Mouse (Mus musculus) MEL (cell line): ENCODE data around the gene Ino80b. TPM values are rescaled to one million over a fixed set of nuclear protein-coding genes. Genes with fewer than 3 reads are reported as not detected.
A peak's percentile ranks its signal among the peaks of the same experiment; 100 is the strongest.

Experiments used
- DNase-seq: peaks from one replicate; pipeline ENCODE4 v3.0.0; 2011; ENCODE audit warnings: low read depth, low spot score
- H3K27ac ChIP-seq: 2 replicates; pipeline ENCODE4 v1.5.1; 2012; ENCODE audit warnings: low read depth, mild to moderate bottlenecking, control low read depth, low read length, moderate library complexity; ENCODE audit not compliant: control insufficient read depth
- H3K27me3 ChIP-seq, 2 experiments: fragments of 150-350 bp in 1 of 2; sonication (generic) in 1 of 2; 2 replicates each; pipeline ENCODE4 v1.6.1; 2012; ENCODE audit warnings: low read length in 2 of 2, mild to moderate bottlenecking in 2 of 2, improper control_type of control experiment in 1 of 2, moderate library complexity in 1 of 2; ENCODE audit not compliant: insufficient read depth in 2 of 2, control insufficient read depth in 1 of 2
- H3K36me3 ChIP-seq, 2 experiments: 2 replicates each; pipeline ENCODE4 v1.6.1; 2012 to 2014; ENCODE audit warnings: low read length in 2 of 2, improper control_type of control experiment in 1 of 2, inconsistent platforms in 1 of 2, mild to moderate bottlenecking in 1 of 2; ENCODE audit not compliant: insufficient read depth in 2 of 2, control insufficient read depth in 1 of 2
- H3K4me1 ChIP-seq, 2 experiments: fragments of 150-350 bp in 1 of 2; sonication (generic) in 1 of 2; 2 replicates each; pipeline ENCODE4 v1.6.1; 2012; ENCODE audit warnings: low read length in 2 of 2, improper control_type of control experiment in 1 of 2, mild to moderate bottlenecking in 1 of 2; ENCODE audit not compliant: insufficient read depth in 2 of 2, control insufficient read depth in 1 of 2
- H3K4me3 ChIP-seq, 2 experiments: fragments of 150-350 bp in 1 of 2; sonication (generic) in 1 of 2; 2 replicates each; pipeline ENCODE4 v1.5.1; 2012; ENCODE audit warnings: low read depth in 2 of 2, low read length in 2 of 2, mild to moderate bottlenecking in 2 of 2, moderate library complexity in 2 of 2, control low read depth in 1 of 2, improper control_type of control experiment in 1 of 2; ENCODE audit not compliant: control insufficient read depth in 1 of 2, insufficient read depth in 1 of 2
- H3K79me2 ChIP-seq: 2 replicates; pipeline ENCODE4 v1.6.1; 2012; ENCODE audit warnings: mild to moderate bottlenecking, low read length, moderate library complexity; ENCODE audit not compliant: control insufficient read depth, poor library complexity, insufficient read depth
- H3K9ac ChIP-seq: 2 replicates; pipeline ENCODE4 v1.6.1; 2012; ENCODE audit warnings: low read depth, mild to moderate bottlenecking, control low read depth, low read length, moderate library complexity; ENCODE audit not compliant: control insufficient read depth, poor library complexity, severe bottlenecking
- H3K9me3 ChIP-seq: fragments of 150-350 bp; sonication (generic); replicated peaks from 2 replicates; pipeline ENCODE4 v1.6.1; 2012; ENCODE audit warnings: mild to moderate bottlenecking, low read length, improper control_type of control experiment, moderate library complexity; ENCODE audit not compliant: insufficient read depth
- EP300 ChIP-seq, 2 experiments: IDR thresholded peaks; 2 replicates each; pipeline ENCODE4 v1.6.1; 2011; ENCODE audit warnings: improper control_type of control experiment in 2 of 2, low read length in 2 of 2, low read depth in 1 of 2, mild to moderate bottlenecking in 1 of 2
- JUND ChIP-seq: IDR thresholded peaks from 2 replicates; pipeline ENCODE4 v1.6.1; 2011; ENCODE audit warnings: low read depth, mild to moderate bottlenecking, improper control_type of control experiment, low read length
- MAZ ChIP-seq: IDR thresholded peaks from 2 replicates; pipeline ENCODE4 v1.6.1; 2012; ENCODE audit warnings: low read depth, mild to moderate bottlenecking, inconsistent platforms, low read length, improper control_type of control experiment
- MYC ChIP-seq: IDR thresholded peaks from 2 replicates; pipeline ENCODE4 v1.6.1; 2011; ENCODE audit warnings: low read depth, mild to moderate bottlenecking, low read length, improper control_type of control experiment, moderate library complexity
- NRF1 ChIP-seq: IDR thresholded peaks from 2 replicates; pipeline ENCODE4 v1.6.1; 2014; ENCODE audit warnings: low read depth, mild to moderate bottlenecking, inconsistent platforms, low read length, improper control_type of control experiment, moderate library complexity; ENCODE audit not compliant: poor library complexity, insufficient read depth, severe bottlenecking
- POLR2A ChIP-seq, 2 experiments: IDR thresholded peaks; 2 replicates each; pipeline ENCODE4 v1.6.1; 2011 to 2012; ENCODE audit warnings: low read length in 2 of 2, mild to moderate bottlenecking in 2 of 2, control low read depth in 1 of 2, improper control_type of control experiment in 1 of 2, low read depth in 1 of 2, moderate library complexity in 1 of 2; ENCODE audit not compliant: control insufficient read depth in 1 of 2, insufficient read depth in 1 of 2, poor library complexity in 1 of 2
- POLR2AphosphoS2 ChIP-seq: IDR thresholded peaks from 2 replicates; pipeline ENCODE4 v1.6.1; 2011; ENCODE audit warnings: low read length, improper control_type of control experiment
- SMC3 ChIP-seq: IDR thresholded peaks from 2 replicates; pipeline ENCODE4 v1.6.1; 2011; ENCODE audit warnings: low read depth, low read length, improper control_type of control experiment
- TCF12 ChIP-seq: IDR thresholded peaks from 2 replicates; pipeline ENCODE4 v1.6.1; 2014; ENCODE audit warnings: low read depth, mild to moderate bottlenecking, inconsistent platforms, low read length, improper control_type of control experiment, moderate library complexity
- UBTF ChIP-seq: IDR thresholded peaks from 2 replicates; pipeline ENCODE4 v1.6.1; 2012; ENCODE audit warnings: low read depth, mild to moderate bottlenecking, inconsistent platforms, low read length, improper control_type of control experiment, moderate library complexity, borderline replicate concordance; ENCODE audit not compliant: insufficient read depth
- ZMIZ1 ChIP-seq: IDR thresholded peaks from 2 replicates; pipeline ENCODE4 v1.6.1; 2012; ENCODE audit warnings: low read depth, mild to moderate bottlenecking, inconsistent platforms, low read length, improper control_type of control experiment, moderate library complexity
- polyA plus RNA-seq, 2 experiments: library from polyadenylated mRNA; stranded (reverse) in 1 of 2; unstranded in 1 of 2; fragments of >175 nt in 1 of 2; fragments of >200 nt in 1 of 2; gene quantifications; 2 replicates each; pipeline versions ENCODE4 v1.2.1 to v1.2.4; 2012; ENCODE audit warnings: low replicate concordance in 2 of 2, low read depth in 1 of 2; ENCODE audit not compliant: insufficient read length in 2 of 2, insufficient read depth in 1 of 2, missing spikeins in 1 of 2
- total RNA-seq: library from RNA; depleted of rRNA; stranded (reverse); fragments of 300-350 nt; gene quantifications from 2 replicates; pipeline ENCODE4 v1.2.3, GENCODE M21; 2012

Gene Ino80b
- total and polyA plus RNA-seq, 3 experiments: 30.6 to 40.9 TPM; not detected in 1

DNA sequence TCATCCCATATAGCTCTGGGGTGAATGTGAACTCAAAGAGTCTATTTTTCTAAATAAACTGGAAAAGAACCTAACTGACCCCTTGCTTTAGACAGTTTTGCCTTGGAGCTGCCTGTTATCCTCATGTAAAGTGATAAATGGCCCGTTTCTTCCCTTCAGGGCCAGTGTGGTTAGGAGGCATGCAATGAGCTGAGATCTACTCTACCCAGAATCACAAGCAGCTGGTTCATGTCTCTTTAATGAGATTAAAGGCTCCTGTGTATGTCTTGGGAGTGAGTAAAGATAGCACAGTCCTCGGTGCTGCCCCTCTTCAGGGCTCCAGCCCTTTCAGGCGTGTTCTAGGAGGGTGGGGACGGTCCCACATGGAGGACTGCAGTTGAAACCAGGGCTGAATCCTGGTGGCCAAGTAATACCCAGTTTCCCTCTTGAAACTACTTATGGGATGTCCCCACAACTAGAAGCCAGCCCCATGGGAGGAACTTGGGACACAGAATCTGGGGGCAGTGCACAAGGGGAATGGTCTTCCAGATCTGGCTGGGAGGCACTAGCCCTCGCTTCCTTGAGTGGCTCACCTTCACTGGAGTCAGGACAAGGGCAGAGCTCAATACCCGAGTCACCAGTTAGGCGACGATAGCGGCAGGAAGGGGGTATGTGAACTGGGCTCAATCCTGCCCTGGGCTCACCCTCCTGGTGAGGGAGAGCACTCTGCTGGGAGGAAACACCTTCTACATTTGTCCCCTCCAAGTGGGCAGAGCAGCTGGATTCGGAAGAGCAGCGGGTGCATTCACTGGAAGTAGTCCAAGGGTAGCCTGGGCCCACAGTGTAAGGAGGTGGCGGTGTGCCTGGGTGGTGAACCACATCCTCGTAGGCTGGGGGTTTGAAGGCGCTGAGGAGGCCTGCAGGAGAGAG, 6.2 kb downstream of the Ino80b start:
- H3K36me3 ChIP-seq: peaks cover 0 to 28% of the 10 kb centered on the region in 2 experiments; a peak in 2 of 4 replicates
- peaks cover 0 to 27% of the 10 kb centered on the region in 2 experiments; a peak in 3 of 4 replicates for H3K4me1 ChIP-seq
- 0 out of 2 replicates have a peak overlapping the region, but pooled peaks have one; percentile 11 for H3K9ac ChIP-seq
- H3K27ac ChIP-seq: 0 out of 2 replicates have a peak overlapping the region, but pooled peaks have one; percentile 19
- no peaks in the 10 kb centered on the region for H3K9me3 ChIP-seq
- H3K27me3 ChIP-seq: no peaks in the 10 kb centered on the region
- peak; percentile 49 for DNase-seq
- H3K4me3 ChIP-seq: no peak overlapping the region
- H3K79me2 ChIP-seq: peaks cover 44% of the 10 kb centered on the region
- TF ChIP-seq SMC3: peak; percentile 0; the same call in 1 of the 2 replicates
- TF ChIP-seq POLR2AphosphoS2: peak; percentile 89
- TF ChIP-seq POLR2A (IDR thresholded peaks at IDR 0.05; ENCODE audit: control insufficient read depth in 1 of 2, insufficient read depth in 1 of 2, low read depth in 1 of 2, low read length in 2 of 2, poor library complexity in 1 of 2): peak; percentile 48 to 54; a peak in 2 of 4 replicates
- no peak for TF ChIP-seq EP300 (IDR thresholded peaks at IDR 0.05; ENCODE audit: low read depth in 1 of 2, low read length in 2 of 2)
- TF ChIP-seq ZMIZ1: peak; percentile 53; the same call in 1 of the 2 replicates

DNA sequence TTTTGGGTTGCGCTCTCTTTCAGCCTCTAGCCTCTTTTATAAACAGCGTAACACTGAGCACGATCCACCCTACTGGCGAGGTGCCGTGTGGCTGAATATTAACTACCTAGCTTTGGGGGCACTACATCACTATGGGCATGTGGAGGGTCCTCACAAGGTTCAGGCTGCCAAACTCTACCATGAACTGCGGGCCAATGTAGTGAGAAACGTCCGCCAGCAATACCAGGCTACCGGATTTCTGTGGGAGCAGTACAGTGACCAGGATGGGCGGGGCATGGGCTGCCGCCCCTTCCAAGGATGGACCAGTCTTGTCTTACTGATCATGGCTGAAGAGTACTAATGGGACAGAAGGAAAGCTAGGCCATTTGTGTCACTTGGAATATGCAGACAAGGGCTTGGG, 6.9 kb downstream of the Ino80b start:
- Histone ChIP-seq H3K79me2 (peaks cover 41% of the 10 kb centered on the region), H3K27me3 (no peaks in the 10 kb centered on the region), H3K4me3 (no peak overlapping the region), H3K27ac (no peak overlapping the region), H3K36me3 (peaks cover 0 to 24% of the 10 kb centered on the region in 2 experiments; a peak in 2 of 4 replicates), H3K9me3 (no peaks in the 10 kb centered on the region), H3K9ac (no peak overlapping the region), H3K4me1 (peaks cover 0 to 24% of the 10 kb centered on the region in 2 experiments; a peak in 2 of 4 replicates)
- no peak for DNase-seq
- no peak for TF ChIP-seq JUND
- no peak for TF ChIP-seq EP300 (IDR thresholded peaks at IDR 0.05; ENCODE audit: low read depth in 1 of 2, low read length in 2 of 2)
- no peak for TF ChIP-seq TCF12
- TF ChIP-seq UBTF: no peak
- no peak for TF ChIP-seq NRF1
- no peak for TF ChIP-seq MAZ
- TF ChIP-seq POLR2A (IDR thresholded peaks at IDR 0.05; ENCODE audit: control insufficient read depth in 1 of 2, insufficient read depth in 1 of 2, low read depth in 1 of 2, low read length in 2 of 2, poor library complexity in 1 of 2): peak in 1 of 2 experiments; percentile 17; a peak in 1 of 4 replicates
- TF ChIP-seq SMC3: 0 out of 2 replicates have a peak, but pooled peaks have one; percentile 1
- no peak for TF ChIP-seq MYC
